Comparison of ENCODE assay signal across 8 mouse cellular contexts in genomic region chr12:112875225-112876013, GRCm38 (mm10). TPM values are rescaled to one million over a fixed set of nuclear protein-coding genes. Genes with fewer than 3 reads are reported as not detected.
A peak's percentile ranks its signal among the peaks of the same experiment; 100 is the strongest.
DNase-seq lines count a peak whose midpoint lies in the region; ATAC-seq lines count a peak whose summit lies in the region.

No protein-coding gene starts in this region.

- no peak overlapping the region for H3K9ac ChIP-seq in intestine, embryonic 16.5 days (ENCODE audit: low read depth, low read length)

- H3K36me3 ChIP-seq in intestine, embryonic 16.5 days (ENCODE audit: control insufficient read depth, insufficient read depth, low read length): no peaks in the 10 kb centered on the region

- no peaks in the 10 kb centered on the region for H3K9me3 ChIP-seq in intestine, embryonic 16.5 days (ENCODE audit: control insufficient read depth, low read length)

- WGBS in intestine, embryonic 16.5 days: 23% methylated on average over 16 of the region's 16 CpGs

- H3K27ac ChIP-seq in intestine, embryonic 16.5 days (ENCODE audit: low read length): no peak overlapping the region

- peak; percentile 26 for ATAC-seq in intestine, embryonic 16.5 days

- H3K4me1 ChIP-seq in intestine, embryonic 16.5 days (ENCODE audit: control insufficient read depth, insufficient read depth, low read length): peaks cover 37% of the 10 kb centered on the region

- H3K4me2 ChIP-seq in intestine, embryonic 16.5 days (ENCODE audit: low read depth, low read length): no peak overlapping the region

- intact Hi-C loops in left cerebral cortex, postnatal 14 days (cut with DNase I): loop anchor here (2.0 kb wide), 1 partner anchor 53 kb away; the partner anchor contains the start of gene Jag2

- peaks cover 45% of the 10 kb centered on the region for H3K27me3 ChIP-seq in intestine, embryonic 16.5 days (replicated peaks; ENCODE audit: control insufficient read depth, insufficient read depth, low read length)

- DNase-seq in adrenal gland, adult 2 months: peak; percentile 90
- DNase-seq in embryo, embryonic 10.5 days (ENCODE audit: low spot score): peak; percentile 96
- DNase-seq in gastrocnemius, postnatal 25 days: peak; percentile 87
- peak; percentile 89 to 91 for DNase-seq in left cerebral cortex, postnatal 14 days (ENCODE audit: low spot score in 2 of 2)
- peak; percentile 89 for DNase-seq in mesoderm, embryonic 11.5 days (ENCODE audit: low read depth, low spot score)
- peak; percentile 96 for DNase-seq in right cerebral cortex, postnatal 14 days
- DNase-seq in urinary bladder, postnatal 25 days (ENCODE audit: low spot score): peak; percentile 94

- H3K4me3 ChIP-seq in intestine, embryonic 16.5 days (ENCODE audit: low read length): no peak overlapping the region

RNA-seq across cellular contexts. Expression of gene Gpr132, which starts 7.4 kb away (rescaled TPM):
- under 1 TPM; 0.26 to 0.59 TPM for total RNA-seq in adrenal gland, adult 2 months (2021)
- polyA plus RNA-seq in adrenal gland, adult 2 months (2012; rRNA removed): 1.3 TPM in 2 replicates
- under 1 TPM in 1 of 2 experiments, not detected in 1; 0.11 TPM for total RNA-seq in gastrocnemius, postnatal 25 days (2021)
- polyA plus RNA-seq in intestine, embryonic 16.5 days (2015; fragmentation: Nextera tagmentation; extraction: Ambion mirVana): 0.40 and 0.48 TPM in 2 replicates
- total RNA-seq in left cerebral cortex, postnatal 14 days (2021): not detected

RNA-seq across cellular contexts. Expression of gene Cdca4, which starts 46.2 kb away (rescaled TPM):
- 10 to 100 TPM; 11.0 to 13.0 TPM for total RNA-seq in adrenal gland, adult 2 months (2021)
- 8.1 and 9.4 TPM in 2 replicates for polyA plus RNA-seq in adrenal gland, adult 2 months (2012; rRNA removed)
- total RNA-seq in gastrocnemius, postnatal 25 days (2021): 1 to 10 TPM; 3.4 to 3.5 TPM
- polyA plus RNA-seq in intestine, embryonic 16.5 days (2015; fragmentation: Nextera tagmentation; extraction: Ambion mirVana): 69.2 and 79.6 TPM in 2 replicates
- total RNA-seq in left cerebral cortex, postnatal 14 days (2021): 1 to 10 TPM; 9.7 to 9.8 TPM

RNA-seq across cellular contexts. Expression of gene Jag2, which starts 54.2 kb away (rescaled TPM):
- total RNA-seq in adrenal gland, adult 2 months (2021): 1 to 10 TPM; 3.5 to 6.1 TPM
- 12.8 and 25.8 TPM in 2 replicates for polyA plus RNA-seq in adrenal gland, adult 2 months (2012; rRNA removed)
- 10 to 100 TPM; 20.4 to 21.8 TPM for total RNA-seq in gastrocnemius, postnatal 25 days (2021)
- polyA plus RNA-seq in intestine, embryonic 16.5 days (2015; fragmentation: Nextera tagmentation; extraction: Ambion mirVana): 2.2 and 2.4 TPM in 2 replicates
- total RNA-seq in left cerebral cortex, postnatal 14 days (2021): 10 to 100 TPM; 60.2 to 61.2 TPM
